Mouse (Mus musculus) hindbrain, embryonic 16.5 days (tissue): ENCODE measurements at regions not wholly inside any gene's neighbourhood (a gene's known extent, or its start where the extent isn't known, plus 50 kb on each side); places are given as distances from the start of the nearest gene placed in this dataset.

Source experiments
- ATAC-seq: fragments of 200-750 bp; cut with Nextera tagmentation; 2 replicates; pipeline ENCODE4 v1.8.0; 2017; ENCODE audit warnings: moderate TSS enrichment, moderate library complexity
- H3K27ac ChIP-seq: fragments of 300-500 bp; sonication (generic); 2 replicates; pipeline ENCODE4 v1.5.1; 2014; ENCODE audit warnings: low read depth, mild to moderate bottlenecking, control low read depth, low read length, moderate library complexity
- H3K27me3 ChIP-seq: fragments of 300-500 bp; sonication (generic); replicated peaks from 2 replicates; pipeline ENCODE4 v1.6.1; 2014; ENCODE audit warnings: low read length; ENCODE audit not compliant: control insufficient read depth, insufficient read depth
- H3K36me3 ChIP-seq: fragments of 300-500 bp; sonication (generic); 2 replicates; pipeline ENCODE4 v1.6.1; 2014; ENCODE audit warnings: mild to moderate bottlenecking, low read length, moderate library complexity, mixed read lengths; ENCODE audit not compliant: control insufficient read depth, insufficient read depth
- H3K4me1 ChIP-seq: fragments of 300-500 bp; sonication (generic); 2 replicates; pipeline ENCODE4 v1.6.1; 2014; ENCODE audit warnings: low read depth, low read length; ENCODE audit not compliant: control insufficient read depth, insufficient read depth
- H3K4me2 ChIP-seq: fragments of 300-500 bp; sonication (generic); 2 replicates; pipeline ENCODE4 v1.6.1; 2014; ENCODE audit warnings: mild to moderate bottlenecking, low read length, control low read depth, moderate library complexity
- H3K4me3 ChIP-seq: fragments of 300-500 bp; sonication (generic); 2 replicates; pipeline ENCODE4 v1.5.1; 2014; ENCODE audit warnings: mild to moderate bottlenecking, low read length, control low read depth, moderate library complexity
- H3K9ac ChIP-seq: fragments of 300-500 bp; sonication (generic); 2 replicates; pipeline ENCODE4 v1.6.1; 2014; ENCODE audit warnings: low read depth, mild to moderate bottlenecking, control low read depth, low read length, moderate library complexity
- H3K9me3 ChIP-seq: fragments of 300-500 bp; sonication (generic); 2 replicates; pipeline ENCODE4 v1.6.1; 2014; ENCODE audit warnings: mild to moderate bottlenecking, low read length, moderate library complexity; ENCODE audit not compliant: control insufficient read depth
- WGBS: fragments of 180-500 bp; shearing (Covaris S2); extraction: QIAGEN DNeasy Blood & Tissue Kit; methylation state at CpG from one replicate; pipeline ENCODE4 v1.1.7; 2014; 5-methylcytosine and 5-hydroxymethylcytosine counted together

DNA sequence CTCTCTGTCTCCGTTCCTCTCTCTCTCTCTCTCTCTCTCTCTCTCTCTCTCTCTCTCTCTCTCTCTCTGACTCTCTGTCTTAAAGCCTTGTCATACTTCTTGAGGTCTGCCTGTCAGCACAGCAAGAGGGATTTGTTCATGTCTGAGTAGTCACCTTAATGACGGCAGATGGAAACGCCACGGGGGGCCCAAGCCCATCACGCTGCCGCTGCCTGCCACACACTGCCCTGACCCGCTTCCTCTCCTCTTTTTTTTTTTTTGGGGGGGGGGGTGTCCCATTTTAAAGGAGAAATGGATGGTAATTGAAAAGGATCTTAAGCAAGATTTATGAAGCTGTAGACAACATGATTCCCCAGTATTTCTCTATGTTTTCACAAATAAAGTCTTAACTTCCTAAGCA is 191.8 kb upstream of the Dnajc24 start:
- peak overlapping the region; percentile 67 for H3K4me2 ChIP-seq
- 7% methylated on average over 7 of the region's 7 CpGs for WGBS
- ATAC-seq, result peak; percentile 69
- H3K4me1 ChIP-seq, result peaks cover 13% of the 10 kb centered on the region
- H3K9me3 ChIP-seq, result no peaks in the 10 kb centered on the region
- no peaks in the 10 kb centered on the region for H3K27me3 ChIP-seq
- peak overlapping the region; percentile 11; the same call in 1 of the 2 replicates for H3K4me3 ChIP-seq
- no peak overlapping the region for H3K27ac ChIP-seq
- H3K36me3 ChIP-seq, result no peaks in the 10 kb centered on the region
- H3K9ac ChIP-seq, result no peak overlapping the region

DNA sequence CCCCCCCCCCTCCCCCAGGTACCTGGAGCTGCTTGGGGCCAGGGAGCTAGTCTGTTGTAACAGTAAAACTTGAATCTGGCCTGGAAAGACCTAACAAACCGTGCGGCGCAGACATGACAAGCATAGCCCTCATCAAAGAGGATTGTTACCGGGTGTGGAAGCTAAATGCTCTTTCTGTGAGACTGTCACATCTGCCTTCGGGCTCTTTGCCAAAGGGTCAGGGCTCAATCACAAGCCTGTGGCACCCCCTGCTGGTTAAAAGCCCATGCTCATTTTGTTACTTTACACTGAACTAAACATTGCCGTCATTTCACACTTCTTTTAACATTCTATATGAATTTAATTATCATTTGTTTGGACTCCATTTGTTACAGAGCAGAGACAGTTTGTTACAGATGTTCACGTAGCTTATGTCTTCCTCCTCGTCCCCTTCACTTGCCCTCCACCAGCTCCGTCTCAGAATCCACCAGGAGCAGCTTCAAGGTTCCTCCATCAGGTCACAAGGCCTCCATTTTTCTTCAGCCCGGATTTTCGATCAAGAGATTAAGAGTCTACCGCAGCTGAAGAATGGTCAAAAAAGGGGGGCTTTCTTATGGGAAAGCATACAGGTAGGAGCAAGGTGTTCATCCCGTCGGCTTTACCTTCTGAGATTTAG is 191.1 kb upstream of the Dnajc24 start:
- Histone ChIP-seq H3K9me3 (no peaks in the 10 kb centered on the region), H3K36me3 (no peaks in the 10 kb centered on the region), H3K4me2 (peak overlapping the region; percentile 67), H3K4me1 (peaks cover 13% of the 10 kb centered on the region), H3K4me3 (peak overlapping the region; percentile 37), H3K27ac (peak overlapping the region; percentile 7; the same call in 1 of the 2 replicates), H3K9ac (peak overlapping the region; percentile 50), H3K27me3 (no peaks in the 10 kb centered on the region; the same call in 1 of the 2 replicates)
- WGBS, result 6% methylated on average over 14 of the region's 14 CpGs
- peak; percentile 85 for ATAC-seq

GRCm38 (mm10) chr2:106193889-106194347 is 190.6 kb upstream of the Dnajc24 start:
- H3K27me3 ChIP-seq, result no peaks in the 10 kb centered on the region; the same call in 1 of the 2 replicates
- peak overlapping the region; percentile 50 for H3K9ac ChIP-seq
- H3K4me2 ChIP-seq, result peak overlapping the region; percentile 67
- ATAC-seq, result peak; percentile 69; the same call in 1 of the 2 replicates
- peak overlapping the region; percentile 37 for H3K4me3 ChIP-seq
- no peaks in the 10 kb centered on the region for H3K9me3 ChIP-seq
- H3K36me3 ChIP-seq, result no peaks in the 10 kb centered on the region
- peaks cover 13% of the 10 kb centered on the region for H3K4me1 ChIP-seq
- no peak overlapping the region; the same call in 1 of the 2 replicates for H3K27ac ChIP-seq
- 1% methylated on average over 9 of the region's 9 CpGs for WGBS

DNA sequence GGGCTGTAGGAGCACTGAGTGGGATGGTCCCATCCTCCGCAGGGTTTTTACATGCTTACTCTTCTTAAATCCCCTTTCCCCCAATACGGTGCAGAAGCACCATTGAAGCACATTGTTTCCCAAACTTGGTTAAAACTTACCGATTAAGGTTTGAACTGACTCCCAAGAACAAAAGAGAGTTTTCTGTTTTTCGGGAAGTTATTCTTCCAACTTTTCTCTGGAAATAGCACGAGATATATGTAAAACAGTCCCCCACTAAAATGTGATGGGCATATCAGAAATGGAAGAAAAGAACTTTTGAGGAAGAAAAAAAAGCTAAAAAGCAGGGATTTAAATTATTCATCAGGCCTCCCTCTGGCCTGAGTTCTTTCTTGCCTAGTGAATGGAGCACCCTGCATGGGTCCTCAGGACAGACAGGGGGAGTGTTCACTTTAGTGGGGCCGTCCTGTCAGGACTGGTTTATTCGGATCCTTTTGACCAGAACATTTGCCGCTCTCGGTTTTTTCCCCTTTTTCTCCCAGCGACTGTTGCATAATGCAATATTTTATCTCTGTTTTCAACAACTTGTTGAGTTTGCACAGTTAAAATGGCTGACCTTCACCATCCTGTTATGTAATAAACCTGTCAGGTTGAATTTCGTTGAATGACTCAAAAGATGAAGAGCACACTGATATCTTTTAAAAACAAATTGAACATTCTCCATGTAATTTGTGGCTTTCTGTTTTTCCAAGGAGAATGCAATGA is 187.4 kb upstream of the Dnajc24 start:
- H3K9me3 ChIP-seq, result no peaks in the 10 kb centered on the region

DNA sequence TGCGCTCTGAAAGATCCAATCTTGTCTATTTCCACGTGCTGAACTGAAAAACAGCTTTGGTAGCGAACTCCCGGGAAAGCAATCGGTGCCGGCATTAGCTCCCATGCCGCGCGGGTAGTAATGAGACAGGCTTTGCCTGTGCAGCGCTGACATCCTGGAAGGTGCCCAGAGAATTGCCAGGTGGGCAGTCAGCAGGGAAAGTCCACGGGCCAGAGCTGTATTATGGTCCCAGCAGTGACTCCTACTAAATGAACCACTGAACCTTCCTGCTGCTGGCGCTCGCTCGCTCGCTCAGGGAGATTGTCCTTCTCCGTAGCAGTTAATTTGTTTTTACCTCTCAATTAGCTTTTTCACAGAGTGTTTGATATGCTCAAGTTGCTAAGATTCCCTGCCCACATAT is 180.3 kb upstream of the Dnajc24 start:
- H3K9ac ChIP-seq, result peak overlapping the region; percentile 45
- H3K4me3 ChIP-seq, result peak overlapping the region; percentile 15; the same call in 1 of the 2 replicates
- no peaks in the 10 kb centered on the region; the same call in 1 of the 2 replicates for H3K27me3 ChIP-seq
- H3K9me3 ChIP-seq, result no peaks in the 10 kb centered on the region
- peak; percentile 79 for ATAC-seq
- H3K27ac ChIP-seq, result no peak overlapping the region
- no peaks in the 10 kb centered on the region for H3K36me3 ChIP-seq
- H3K4me1 ChIP-seq, result no peaks in the 10 kb centered on the region; the same call in 1 of the 2 replicates
- peak overlapping the region; percentile 51 for H3K4me2 ChIP-seq
- 35% methylated on average over 16 of the region's 16 CpGs for WGBS

More for the DNA sequence above, 187.4 kb upstream of the Dnajc24 start:
- Histone ChIP-seq H3K9ac (no peak overlapping the region), H3K4me2 (no peak overlapping the region), H3K36me3 (no peaks in the 10 kb centered on the region), H3K4me1 (peaks cover 13% of the 10 kb centered on the region), H3K4me3 (no peak overlapping the region), H3K27me3 (no peaks in the 10 kb centered on the region; the same call in 1 of the 2 replicates), H3K27ac (no peak overlapping the region)
- no peak for ATAC-seq
- 17% methylated on average over 11 of the region's 11 CpGs for WGBS

- Histone ChIP-seq H3K4me1 (no peaks in the 10 kb centered on the region; the same call in 1 of the 2 replicates), H3K9ac (no peak overlapping the region), H3K4me3 (peak overlapping the region; percentile 23; the same call in 1 of the 2 replicates), H3K4me2 (peak overlapping the region; percentile 55), H3K36me3 (no peaks in the 10 kb centered on the region), H3K27me3 (no peaks in the 10 kb centered on the region; the same call in 1 of the 2 replicates), H3K27ac (no peak overlapping the region), H3K9me3 (no peaks in the 10 kb centered on the region)
- WGBS, result 3% methylated on average over 9 of the region's 10 CpGs
- peak; percentile 91 for ATAC-seq
Observed at GRCm38 (mm10) chr2:106182051-106182450, 178.7 kb upstream of the Dnajc24 start.

GRCm38 (mm10) chr2:106162681-106163080 is 159.3 kb upstream of the Dnajc24 start:
- Histone ChIP-seq H3K27ac (no peak overlapping the region), H3K4me3 (no peak overlapping the region), H3K9me3 (no peaks in the 10 kb centered on the region), H3K4me2 (no peak overlapping the region), H3K4me1 (no peaks in the 10 kb centered on the region), H3K36me3 (no peaks in the 10 kb centered on the region), H3K27me3 (no peaks in the 10 kb centered on the region), H3K9ac (no peak overlapping the region)
- no peak for ATAC-seq
- 67% methylated on average over 4 of the region's 4 CpGs for whole genome bisulfite sequencing

DNA sequence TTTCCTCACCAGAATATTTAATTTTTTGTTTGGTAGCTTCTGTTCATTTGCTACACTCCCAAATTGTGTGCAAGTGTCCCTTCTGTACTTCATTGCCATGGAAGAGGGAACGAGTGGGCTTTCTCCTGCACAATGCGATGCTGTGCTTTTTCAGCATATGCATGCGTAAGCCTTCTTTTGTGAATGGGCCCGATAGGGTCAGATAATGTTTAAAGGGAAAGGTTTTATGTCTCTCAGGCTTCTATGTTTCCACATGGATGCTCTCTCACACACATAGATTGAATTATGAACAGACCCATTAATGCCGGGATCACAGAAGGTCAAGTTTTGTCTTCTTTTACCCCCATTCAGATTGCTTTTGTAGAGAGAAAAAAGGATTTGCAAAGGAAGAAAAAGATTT is 158.5 kb upstream of the Dnajc24 start:
- 34% methylated on average over 5 of the region's 5 CpGs for WGBS
- Histone ChIP-seq H3K9me3 (no peaks in the 10 kb centered on the region), H3K4me2 (no peak overlapping the region), H3K4me1 (no peaks in the 10 kb centered on the region), H3K4me3 (no peak overlapping the region), H3K27me3 (no peaks in the 10 kb centered on the region), H3K36me3 (no peaks in the 10 kb centered on the region), H3K9ac (no peak overlapping the region), H3K27ac (no peak overlapping the region)
- ATAC-seq, result no peak

GRCm38 (mm10) chr2:106149701-106150100 is 146.4 kb upstream of the Dnajc24 start:
- H3K9me3 ChIP-seq, result no peaks in the 10 kb centered on the region
- no peak overlapping the region for H3K9ac ChIP-seq
- H3K27me3 ChIP-seq, result no peaks in the 10 kb centered on the region
- 9% methylated on average over 3 of the region's 3 CpGs for WGBS
- ATAC-seq, result peak; percentile 69; the same call in 1 of the 2 replicates
- no peak overlapping the region for H3K4me3 ChIP-seq
- no peak overlapping the region for H3K27ac ChIP-seq
- H3K4me1 ChIP-seq, result no peaks in the 10 kb centered on the region
- H3K4me2 ChIP-seq, result no peak overlapping the region
- H3K36me3 ChIP-seq, result no peaks in the 10 kb centered on the region
